Mouse (Mus musculus) C2C12 (cell line): ENCODE measurements around the gene Abcb8. TPM values are rescaled to one million over a fixed set of nuclear protein-coding genes. Genes with fewer than 3 reads are reported as not detected.

Source experiments
- H3K27me3 ChIP-seq: one replicate; pipeline ENCODE4 v1.6.1; 2011; ENCODE audit not compliant: control insufficient read depth, insufficient read depth, insufficient read length
- H3K36me3 ChIP-seq: one replicate; pipeline ENCODE4 v1.6.1; 2011; ENCODE audit not compliant: control insufficient read depth, insufficient read depth
- H3K4me3 ChIP-seq: one replicate; pipeline ENCODE4 v1.5.1; 2011; ENCODE audit warnings: mild to moderate bottlenecking, control low read depth; ENCODE audit not compliant: poor library complexity, insufficient read depth, severe bottlenecking
- H3K79me2 ChIP-seq: one replicate; pipeline ENCODE4 v1.6.1; 2011; ENCODE audit not compliant: control insufficient read depth, insufficient read depth
- H3K79me3 ChIP-seq: one replicate; pipeline ENCODE4 v1.6.1; 2011; ENCODE audit warnings: low read depth, control low read depth
- H3ac ChIP-seq: one replicate; pipeline ENCODE3; 2011; ENCODE audit warnings: low read depth; ENCODE audit not compliant: control insufficient read depth, insufficient read length
- CEBPB ChIP-seq: IDR thresholded peaks from one replicate; pipeline ENCODE4 v1.6.1; 2011; ENCODE audit warnings: low read depth, mild to moderate bottlenecking, control low read depth, moderate library complexity
- CTCF ChIP-seq: IDR thresholded peaks from one replicate; pipeline ENCODE4 v1.5.1; 2011; ENCODE audit not compliant: control insufficient read depth, insufficient read depth, insufficient read length
- FOSL1 ChIP-seq: IDR thresholded peaks from one replicate; pipeline ENCODE4 v1.8.0; 2011; ENCODE audit warnings: mild to moderate bottlenecking, low read length; ENCODE audit not compliant: poor library complexity, insufficient read depth, severe bottlenecking
- MAX ChIP-seq: IDR thresholded peaks from one replicate; pipeline ENCODE4 v1.6.1; 2011; ENCODE audit warnings: mild to moderate bottlenecking, control low read depth
- MYOD1 ChIP-seq: IDR thresholded peaks from one replicate; pipeline ENCODE4 v1.6.1; 2011; ENCODE audit warnings: low read depth; ENCODE audit not compliant: control insufficient read depth, insufficient read length
- MYOG ChIP-seq: IDR thresholded peaks from one replicate; pipeline ENCODE4 v1.6.1; 2011; ENCODE audit not compliant: control insufficient read depth, insufficient read length; ENCODE audit errors: extremely low read depth
- USF1 ChIP-seq: IDR thresholded peaks from one replicate; pipeline ENCODE4 v1.6.1; 2011; ENCODE audit warnings: low read depth, mild to moderate bottlenecking, control low read depth, moderate library complexity
- polyA plus RNA-seq: library from polyadenylated mRNA; unstranded; fragments of >200 nt; fragmentation: generic; extraction: Trizol; gene quantifications from one replicate; pipeline ENCODE4 v1.2.1, GENCODE M21; 2012; ENCODE audit warnings: missing spikeins

Gene Abcb8
- polyA plus RNA-seq, 1 experiment: 25.1 TPM

DNA sequence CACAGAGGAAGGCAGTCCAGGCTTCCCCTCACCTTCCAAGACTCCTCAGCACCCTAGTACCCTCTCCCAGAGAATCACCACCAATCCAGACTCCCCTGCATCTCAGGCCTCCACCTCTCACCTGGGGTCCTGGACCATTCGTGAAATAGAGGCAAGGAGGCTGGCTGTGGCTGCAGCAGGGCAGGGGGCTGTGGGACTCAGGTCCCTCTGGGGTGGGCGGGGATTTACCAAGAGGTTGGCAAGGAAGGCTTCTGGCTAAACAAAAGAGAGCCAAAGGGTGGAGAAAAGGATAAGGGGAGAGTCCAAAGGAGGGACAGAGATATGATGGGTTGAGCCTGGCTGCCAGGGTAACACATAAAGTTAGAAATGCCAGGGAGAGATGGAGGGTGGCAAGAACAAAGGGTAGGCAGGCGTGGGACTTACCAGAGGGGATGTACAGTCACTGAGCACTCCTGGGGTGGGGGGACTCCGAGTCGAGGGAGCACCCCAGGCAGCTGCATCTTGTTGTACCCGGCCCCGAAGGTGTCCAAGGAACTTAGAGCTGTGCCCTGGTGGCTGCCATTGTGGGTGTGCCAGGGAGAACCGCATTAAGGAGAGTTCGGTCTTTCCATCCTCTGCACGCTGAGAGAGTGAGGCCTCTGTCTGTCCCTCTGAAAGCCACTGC, 7.4 kb upstream of the Abcb8 start:
- Histone ChIP-seq H3K79me2 (no peaks in the 10 kb centered on the region), H3ac (no peak overlapping the region), H3K27me3 (no peaks in the 10 kb centered on the region), H3K36me3 (no peaks in the 10 kb centered on the region), H3K4me3 (no peak overlapping the region), H3K79me3 (no peaks in the 10 kb centered on the region)
- TF ChIP-seq MAX (no peak), FOSL1 (no peak)

DNA sequence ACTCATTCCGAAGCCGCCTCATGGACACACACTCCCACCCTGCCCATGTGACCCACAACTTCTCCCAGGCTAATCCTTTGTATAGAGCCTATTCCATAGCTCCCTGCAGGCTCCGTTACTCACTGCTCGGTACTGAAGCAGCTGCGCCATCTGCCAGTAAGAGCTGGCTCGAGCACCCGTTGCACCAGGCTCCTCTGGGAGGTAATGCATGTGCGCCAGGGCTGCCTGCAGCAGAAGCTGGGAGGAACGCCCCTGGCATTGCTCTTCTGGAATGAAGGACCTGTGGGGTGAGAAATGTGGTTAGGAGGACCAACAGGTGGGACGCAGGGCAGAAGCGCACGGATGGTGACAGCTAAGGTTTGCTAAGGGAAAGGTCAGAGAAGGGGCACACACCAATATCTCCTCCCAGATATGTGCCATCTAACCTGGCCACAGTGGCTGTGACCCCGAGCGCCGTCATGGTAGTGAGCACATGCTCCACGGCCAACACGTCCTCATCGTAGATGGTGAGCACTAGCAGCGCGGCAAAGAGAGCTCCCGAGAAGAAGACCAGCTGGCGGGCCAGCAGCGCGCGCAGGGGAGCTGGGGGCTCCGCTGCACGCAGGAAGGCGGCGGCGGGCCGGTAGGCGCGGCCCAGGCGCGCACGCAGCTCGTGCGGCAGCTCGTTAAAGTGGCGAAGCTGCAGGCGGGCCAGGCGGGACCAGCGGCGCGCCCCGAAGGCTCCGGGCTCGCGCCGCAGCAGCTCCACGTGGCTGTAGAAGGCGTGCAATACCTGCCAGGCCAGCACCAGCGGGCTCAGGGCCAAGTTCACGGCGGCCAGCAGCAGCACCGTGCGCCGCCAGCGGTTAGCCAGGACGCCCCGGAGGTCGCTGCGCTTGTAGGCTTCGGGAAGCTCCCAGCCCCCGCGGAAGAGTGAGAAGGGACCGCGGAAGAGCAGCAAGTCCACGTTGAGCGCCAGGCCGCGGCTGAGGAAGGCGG, 5.9 kb upstream of the Abcb8 start:
- Histone ChIP-seq H3K36me3 (no peaks in the 10 kb centered on the region), H3ac (no peak overlapping the region), H3K27me3 (no peaks in the 10 kb centered on the region), H3K79me2 (no peaks in the 10 kb centered on the region), H3K79me3 (no peaks in the 10 kb centered on the region), H3K4me3 (no peak overlapping the region)
- TF ChIP-seq CTCF: no peak
- no peak for TF ChIP-seq MYOD1
- no peak for TF ChIP-seq MYOG
- TF ChIP-seq FOSL1: no peak
- no peak for TF ChIP-seq MAX
- no peak for TF ChIP-seq USF1
- TF ChIP-seq CEBPB: no peak

DNA sequence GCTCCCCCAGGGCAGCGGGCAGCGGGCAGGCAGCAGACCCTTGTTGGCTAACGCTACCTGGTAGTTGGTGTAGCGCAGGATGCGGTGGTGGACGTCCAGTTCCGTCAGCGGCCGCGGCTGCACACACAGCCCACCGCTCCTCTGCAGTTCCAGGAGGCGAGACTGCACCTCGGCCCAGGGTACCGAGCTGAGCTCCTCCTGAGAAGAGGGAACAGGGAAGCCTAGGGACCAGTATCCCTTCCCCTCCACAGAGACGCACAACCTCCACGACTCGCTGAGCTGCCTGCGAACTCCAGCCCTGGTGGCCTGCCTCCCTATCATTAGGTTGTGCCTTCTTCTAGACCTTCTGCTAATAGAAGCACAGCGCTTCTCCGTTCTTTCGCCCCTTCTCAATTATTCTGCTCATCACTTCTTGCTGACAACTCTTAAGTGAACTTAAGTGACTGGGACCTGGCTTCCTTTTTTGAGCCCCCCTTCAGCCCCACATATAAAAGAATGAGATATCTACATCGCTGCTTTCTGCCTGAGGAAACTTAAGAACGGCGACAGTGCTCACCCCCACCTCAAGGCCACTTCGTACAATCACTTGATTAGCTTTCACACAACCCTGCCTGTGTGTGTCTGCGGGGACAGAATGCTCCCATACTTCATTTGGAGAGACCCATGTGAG, 5.1 kb upstream of the Abcb8 start:
- Histone ChIP-seq H3K79me2 (no peaks in the 10 kb centered on the region), H3K4me3 (no peak overlapping the region), H3K79me3 (no peaks in the 10 kb centered on the region), H3K36me3 (no peaks in the 10 kb centered on the region), H3K27me3 (no peaks in the 10 kb centered on the region), H3ac (no peak overlapping the region)
- TF ChIP-seq CTCF (no peak), FOSL1 (no peak), USF1 (no peak), CEBPB (no peak), MYOD1 (no peak), MAX (no peak), MYOG (no peak)

DNA sequence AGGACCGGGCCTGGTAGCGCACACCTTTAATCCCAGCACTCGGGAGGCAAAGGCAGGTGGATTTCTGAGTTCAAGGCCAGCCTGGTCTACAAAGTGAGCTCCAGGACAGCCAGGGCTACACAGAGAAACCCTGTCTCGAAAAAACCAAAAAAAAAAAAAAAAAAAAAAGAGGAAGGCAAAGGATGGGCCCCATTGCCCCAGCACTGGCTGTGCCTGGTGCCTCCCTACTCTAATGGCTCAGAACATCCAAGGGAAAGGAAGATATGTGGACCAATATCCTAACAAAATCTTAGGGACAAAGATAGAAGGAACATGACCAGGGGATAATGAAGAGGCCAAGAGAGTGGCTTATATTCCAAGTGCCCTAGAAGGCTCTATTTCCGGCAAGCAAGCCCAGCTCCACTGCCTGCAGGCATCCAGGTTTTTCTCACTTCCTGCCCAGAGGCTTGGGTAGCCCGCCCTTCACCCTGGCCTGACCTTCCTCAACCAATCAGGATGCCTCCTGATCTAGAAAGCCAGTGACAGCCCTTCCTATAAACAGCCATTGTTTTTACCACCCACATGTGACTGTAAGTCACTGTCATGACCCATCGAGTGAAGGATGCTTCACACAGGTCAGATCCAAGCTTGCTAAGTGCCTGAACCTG, 4.3 kb upstream of the Abcb8 start:
- no peaks in the 10 kb centered on the region for H3K36me3 ChIP-seq
- H3K79me3 ChIP-seq: no peaks in the 10 kb centered on the region
- H3K27me3 ChIP-seq: no peaks in the 10 kb centered on the region
- H3K79me2 ChIP-seq: no peaks in the 10 kb centered on the region
- TF ChIP-seq MAX: no peak
- TF ChIP-seq MYOD1: no peak
- no peak for TF ChIP-seq CTCF
- TF ChIP-seq USF1: no peak
- no peak for TF ChIP-seq FOSL1
- no peak for TF ChIP-seq MYOG
- no peak for TF ChIP-seq CEBPB
- no peak overlapping the region for H3K4me3 ChIP-seq
- no peak overlapping the region for H3ac ChIP-seq

DNA sequence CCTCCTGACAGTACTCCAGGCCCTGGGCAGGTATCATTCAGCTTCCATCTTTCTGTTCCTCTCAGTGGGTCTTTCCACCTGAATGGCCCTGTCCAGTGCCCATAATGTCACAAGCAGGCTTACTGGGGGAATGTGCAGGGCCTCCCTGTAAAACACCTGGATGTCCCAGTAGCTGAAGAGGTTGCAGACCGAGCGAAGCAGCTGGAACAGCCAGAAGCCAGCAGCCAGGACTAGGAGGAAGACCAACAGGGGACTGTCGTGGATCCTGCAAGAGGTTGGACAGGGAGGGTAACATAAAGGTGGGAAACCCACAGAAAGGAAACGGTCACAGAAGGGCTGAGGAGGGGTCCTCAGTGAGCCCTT, 3.8 kb upstream of the Abcb8 start:
- no peak overlapping the region for H3ac ChIP-seq
- no peak for TF ChIP-seq CEBPB
- TF ChIP-seq CTCF: no peak
- no peak for TF ChIP-seq MAX
- no peak for TF ChIP-seq USF1
- TF ChIP-seq MYOG: no peak
- TF ChIP-seq MYOD1: no peak
- no peak for TF ChIP-seq FOSL1
- no peaks in the 10 kb centered on the region for H3K79me3 ChIP-seq
- H3K79me2 ChIP-seq: no peaks in the 10 kb centered on the region
- H3K4me3 ChIP-seq: no peak overlapping the region
- H3K36me3 ChIP-seq: no peaks in the 10 kb centered on the region
- no peaks in the 10 kb centered on the region for H3K27me3 ChIP-seq

DNA sequence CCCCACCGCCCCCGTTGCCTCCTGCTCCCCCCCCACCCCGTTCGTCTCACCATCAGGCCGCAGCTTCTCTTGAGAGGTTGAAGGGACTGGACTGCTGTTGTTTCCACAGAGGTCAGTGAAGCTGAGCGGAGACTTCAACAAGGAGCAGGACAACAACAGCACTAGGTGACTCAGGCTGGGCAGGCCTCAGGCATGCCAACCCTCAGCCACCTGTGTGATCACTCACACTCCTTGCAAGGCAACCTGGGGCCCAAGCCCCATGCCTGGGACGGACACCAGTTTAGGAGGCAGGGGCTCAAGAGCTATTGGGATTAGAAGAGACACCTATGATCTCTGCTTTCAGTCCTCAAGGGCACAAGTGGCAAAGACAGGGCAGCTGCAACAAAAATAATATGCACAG, 1.6 kb upstream of the Abcb8 start, which contains the start of gene Atg9b:
TSS of gene Atg9b (minus strand) at position 280 of the 400 bp plus-strand sequence.
- TF ChIP-seq MAX: no peak
- no peak for TF ChIP-seq FOSL1
- no peak for TF ChIP-seq CEBPB
- TF ChIP-seq CTCF: no peak
- TF ChIP-seq MYOD1: no peak
- TF ChIP-seq MYOG: no peak
- no peak for TF ChIP-seq USF1
- H3K27me3 ChIP-seq: no peaks in the 10 kb centered on the region
- no peaks in the 10 kb centered on the region for H3K79me3 ChIP-seq
- no peak within 1 kb of the TSS for H3ac ChIP-seq
- no peaks in the 10 kb centered on the region for H3K79me2 ChIP-seq
- no peak within 1 kb of the TSS for H3K4me3 ChIP-seq
- no peaks in the 10 kb centered on the region for H3K36me3 ChIP-seq
